Mouse (Mus musculus): Measurements from ENCODE around the gene Sept11.

- TF ChIP-seq CTCF (IDR thresholded peaks at IDR 0.05; ENCODE audit: low read depth, low read length), result no peak
- TF ChIP-seq TAL1 (conservative IDR thresholded peaks at IDR 0.05; ENCODE audit: low read depth, low read length), result no peak
- no peak for TF ChIP-seq GATA1 (IDR thresholded peaks at IDR 0.05; ENCODE audit: borderline replicate concordance, low read length)
- no peak for TF ChIP-seq POLR2AphosphoS5 (IDR thresholded peaks at IDR 0.05; ENCODE audit: insufficient replicate concordance, low read depth, low read length)
- no peak for TF ChIP-seq GATA2 (IDR thresholded peaks at IDR 0.05; ENCODE audit: borderline replicate concordance, low read depth, low read length)
Observed at GRCm38 (mm10) chr5:93100906-93101305, 7.7 kb downstream of the Sept11 start.

Measured in G1E (cell line).